Mouse (Mus musculus) spleen, postnatal 4 days (tissue): ENCODE measurements at regions not wholly inside any gene's neighbourhood (a gene's known extent, or its start where the extent isn't known, plus 50 kb on each side); places are given as distances from the start of the nearest gene placed in this dataset.

Source experiments
- DNase-seq, 2 experiments: peaks; one replicate each; pipeline ENCODE4 v3.0.0; 2022; ENCODE audit warnings: low spot score in 2 of 2

DNA sequence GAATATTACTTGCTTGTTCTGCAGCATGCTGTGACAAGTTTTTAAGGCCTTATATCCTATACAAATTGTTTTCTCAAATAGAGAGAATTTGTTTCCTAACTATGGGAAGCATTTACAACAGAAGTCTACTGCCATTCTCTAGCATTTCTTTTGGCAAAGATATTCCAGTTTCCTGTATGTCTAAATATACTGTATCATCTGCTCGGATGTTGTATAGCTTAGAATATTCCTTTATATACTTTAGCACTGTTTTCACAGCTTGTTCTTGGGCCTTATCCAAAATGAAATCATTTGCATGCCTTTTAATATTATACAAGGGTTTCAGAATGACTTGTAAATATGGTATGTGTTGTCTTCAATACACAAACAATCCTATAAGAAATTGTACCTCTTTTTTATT is 92.1 kb upstream of the Ins2 start:
- DNase-seq = no peak

DNA sequence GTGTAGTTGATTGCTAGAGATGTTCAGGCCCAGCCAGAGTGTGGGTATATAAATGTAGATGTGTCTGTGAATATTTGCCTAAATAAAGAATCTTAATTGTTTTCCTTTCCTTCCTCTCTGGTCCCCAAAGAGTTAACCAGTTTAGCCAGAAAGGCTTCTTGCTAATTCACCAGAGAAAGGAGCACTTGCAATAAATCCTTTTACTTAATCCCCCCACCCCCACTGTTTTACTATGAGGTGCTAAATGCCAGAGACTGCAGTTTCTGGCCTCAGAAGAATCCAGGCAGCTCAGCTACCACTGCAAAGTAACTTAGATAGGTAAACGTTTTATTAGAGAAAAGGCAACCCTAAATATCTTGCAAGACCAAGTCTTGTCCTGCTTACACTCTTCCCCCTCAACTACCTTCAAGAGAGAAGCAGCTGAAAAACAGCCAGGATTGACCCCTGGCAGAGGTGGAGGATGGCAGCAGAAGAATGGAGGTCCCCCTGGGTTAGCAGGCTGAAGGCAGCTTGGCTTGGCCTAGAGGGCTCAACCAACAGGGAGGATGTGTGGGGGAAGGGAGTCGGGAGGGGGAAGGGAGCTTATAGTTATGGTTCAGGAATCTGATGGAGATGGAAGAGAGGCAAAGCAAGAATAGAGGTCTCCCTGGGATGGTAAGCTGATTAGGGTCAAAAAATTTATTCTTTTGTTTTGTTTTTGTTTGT is 87.9 kb upstream of the Ins2 start:
- DNase-seq = no peak

DNA sequence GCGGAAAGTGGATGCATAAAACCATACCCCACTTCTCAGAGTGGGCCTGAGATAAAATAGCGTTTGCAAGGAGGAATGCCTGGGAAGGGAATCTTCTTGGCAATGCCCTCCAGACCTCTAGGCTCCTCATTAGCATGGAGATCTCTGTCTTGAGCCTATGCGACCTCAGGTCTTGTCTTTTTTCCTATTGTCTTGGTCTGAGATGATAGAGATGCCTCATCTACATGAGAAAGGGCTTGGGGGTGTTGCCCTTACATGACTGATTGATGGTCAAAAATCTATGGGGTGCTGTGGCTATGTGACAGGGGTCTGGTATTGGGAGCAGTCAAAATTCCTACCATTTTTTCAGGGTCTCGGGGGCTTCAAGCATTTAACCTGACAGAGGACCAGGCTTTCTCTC is 67.5 kb upstream of the Ins2 start:
- no peak for DNase-seq

DNA sequence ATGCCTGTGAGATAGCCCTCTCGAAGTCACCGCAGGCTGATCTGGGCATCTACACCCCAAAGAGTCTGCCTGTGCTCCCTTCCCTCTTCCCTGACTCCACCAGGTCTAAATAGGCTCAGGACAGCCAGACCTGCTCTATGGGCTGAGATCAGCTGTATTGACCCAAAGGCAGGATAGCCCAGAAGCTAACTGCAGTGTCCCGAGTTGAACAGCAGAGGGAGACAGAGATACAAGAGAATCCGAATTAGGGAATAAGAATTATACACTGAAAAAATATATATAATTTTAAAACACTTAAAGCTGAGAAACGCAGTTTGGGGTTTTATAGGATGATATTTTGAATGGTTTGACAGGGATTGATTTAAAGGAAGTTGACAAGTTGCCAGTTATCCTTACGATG is 56.2 kb upstream of the Ins2 start:
- DNase-seq = peak; percentile 30 to 63

DNA sequence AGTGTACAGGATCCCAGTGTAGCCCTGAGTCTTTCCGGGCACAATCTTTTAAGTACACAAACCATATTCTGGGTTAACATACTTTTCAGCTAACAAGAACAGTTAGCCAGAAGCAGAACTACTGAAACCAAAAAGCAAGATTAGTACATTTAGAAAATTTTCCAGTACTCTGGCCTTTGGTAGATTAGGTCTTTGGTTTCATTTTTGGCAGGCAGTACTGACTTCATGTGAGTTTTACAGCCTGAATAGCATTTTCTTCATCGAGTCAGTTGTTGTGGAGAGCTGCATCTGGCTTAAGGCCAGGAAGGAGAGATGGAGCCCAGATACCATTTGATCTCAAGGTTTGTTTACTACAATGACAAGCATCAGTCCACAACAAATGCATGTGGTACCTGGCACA is 51.3 kb upstream of the Ins2 start:
- no peak for DNase-seq
